Mouse (Mus musculus) embryonic facial prominence, embryonic 14.5 days (tissue): Measurements from ENCODE around the gene Marf1. TPM values are rescaled to one million over a fixed set of nuclear protein-coding genes. Genes with fewer than 3 reads are reported as not detected.

Source experiments
- ATAC-seq: fragments of 200-750 bp; cut with Nextera tagmentation; 2 replicates; pipeline ENCODE4 v1.8.0; 2017; ENCODE audit warnings: low read depth, moderate number of reproducible peaks, moderate TSS enrichment
- DNase-seq: peaks from one replicate; pipeline ENCODE4 v3.0.0-alpha.2; 2015; ENCODE audit warnings: low spot score
- H3K27ac ChIP-seq: fragments of 300-500 bp; sonication (generic); replicated peaks from 2 replicates; pipeline ENCODE4 v1.5.1; 2014; ENCODE audit warnings: low read depth, mild to moderate bottlenecking, low read length, moderate library complexity
- H3K27me3 ChIP-seq: fragments of 300-500 bp; sonication (generic); replicated peaks from 2 replicates; pipeline ENCODE4 v1.6.1; 2014; ENCODE audit warnings: low read length; ENCODE audit not compliant: control insufficient read depth, insufficient read depth
- H3K36me3 ChIP-seq: fragments of 300-500 bp; sonication (generic); 2 replicates; pipeline ENCODE4 v1.6.1; 2014; ENCODE audit warnings: low read length, mixed read lengths; ENCODE audit not compliant: control insufficient read depth, insufficient read depth
- H3K4me1 ChIP-seq: fragments of 300-500 bp; sonication (generic); 2 replicates; pipeline ENCODE4 v1.6.1; 2014; ENCODE audit warnings: antibody characterized with exemption, low read length; ENCODE audit not compliant: control insufficient read depth, insufficient read depth
- H3K4me2 ChIP-seq: fragments of 300-500 bp; sonication (generic); 2 replicates; pipeline ENCODE4 v1.6.1; 2014; ENCODE audit warnings: low read depth, mild to moderate bottlenecking, low read length, moderate library complexity, mixed read lengths
- H3K4me3 ChIP-seq: fragments of 300-500 bp; sonication (generic); 2 replicates; pipeline ENCODE4 v1.5.1; 2014; ENCODE audit warnings: low read depth, mild to moderate bottlenecking, low read length
- H3K9ac ChIP-seq: fragments of 300-500 bp; sonication (generic); 2 replicates; pipeline ENCODE4 v1.6.1; 2014; ENCODE audit warnings: low read depth, mild to moderate bottlenecking, low read length, moderate library complexity, mixed read lengths
- H3K9me3 ChIP-seq: fragments of 300-500 bp; sonication (generic); 2 replicates; pipeline ENCODE4 v1.6.1; 2016; ENCODE audit warnings: low read length; ENCODE audit not compliant: control insufficient read depth
- WGBS: fragments of 180-500 bp; shearing (Covaris S2); extraction: QIAGEN DNeasy Blood & Tissue Kit; methylation state at CpG from one replicate; pipeline ENCODE4 v1.1.7; 2014; 5-methylcytosine and 5-hydroxymethylcytosine counted together
- polyA plus RNA-seq: library from polyadenylated mRNA; unstranded; fragments of >200 nt; fragmentation: Nextera tagmentation; extraction: Ambion mirVana; gene quantifications from 2 replicates; pipeline ENCODE4 v1.2.1, GENCODE M21; 2014

Gene Marf1
- polyA plus RNA-seq, 1 experiment from 2014 or later: 14.9 TPM

- no peaks in the 10 kb centered on the region for H3K27me3 ChIP-seq
- ATAC-seq: no peak
- H3K9me3 ChIP-seq: no peaks in the 10 kb centered on the region
- H3K4me1 ChIP-seq: no peaks in the 10 kb centered on the region
- 78% methylated on average over 2 of the region's 2 CpGs for WGBS
- H3K4me2 ChIP-seq: no peak overlapping the region
- no peak overlapping the region for H3K4me3 ChIP-seq
- no peak for DNase-seq
- no peak overlapping the region for H3K9ac ChIP-seq
- peaks cover 76% of the 10 kb centered on the region for H3K36me3 ChIP-seq
- H3K27ac ChIP-seq: no peak overlapping the region
Measured at GRCm38 (mm10) chr16:14112133-14112532, 51.0 kb downstream of the Marf1 start.

GRCm38 (mm10) chr16:14110922-14111321, 52.2 kb downstream of the Marf1 start:
- Histone ChIP-seq H3K27ac (no peak overlapping the region), H3K27me3 (no peaks in the 10 kb centered on the region), H3K36me3 (peaks cover 64% of the 10 kb centered on the region), H3K9ac (no peak overlapping the region), H3K4me3 (no peak overlapping the region), H3K4me2 (no peak overlapping the region), H3K4me1 (no peaks in the 10 kb centered on the region), H3K9me3 (no peaks in the 10 kb centered on the region)
- ATAC-seq: no peak
- 84% methylated on average over 2 of the region's 2 CpGs for WGBS
- DNase-seq: no peak

GRCm38 (mm10) chr16:14109651-14110230, 53.4 kb downstream of the Marf1 start:
- no peaks in the 10 kb centered on the region for H3K27me3 ChIP-seq
- H3K9me3 ChIP-seq: no peaks in the 10 kb centered on the region
- H3K4me1 ChIP-seq: no peaks in the 10 kb centered on the region
- H3K4me2 ChIP-seq: no peak overlapping the region
- DNase-seq (peak; percentile 9), ATAC-seq (no peak)
- peaks cover 55% of the 10 kb centered on the region for H3K36me3 ChIP-seq
- no peak overlapping the region for H3K4me3 ChIP-seq
- no peak overlapping the region for H3K27ac ChIP-seq
- H3K9ac ChIP-seq: no peak overlapping the region
- 64% methylated on average over 3 of the region's 3 CpGs for WGBS

- ATAC-seq: no peak
Measured at GRCm38 (mm10) chr16:14105891-14106290, 57.3 kb downstream of the Marf1 start.

GRCm38 (mm10) chr16:14091771-14092170, 71.4 kb downstream of the Marf1 start:
- Histone ChIP-seq H3K27me3 (no peaks in the 10 kb centered on the region), H3K9ac (no peak overlapping the region), H3K4me1 (no peaks in the 10 kb centered on the region), H3K4me3 (no peak overlapping the region), H3K27ac (no peak overlapping the region), H3K9me3 (no peaks in the 10 kb centered on the region), H3K36me3 (no peaks in the 10 kb centered on the region), H3K4me2 (no peak overlapping the region)
- ATAC-seq (no peak), DNase-seq (no peak)
- 49% methylated on average over 2 of the region's 2 CpGs for WGBS

More at GRCm38 (mm10) chr16:14105891-14106290, 57.3 kb downstream of the Marf1 start:
- H3K4me1 ChIP-seq: no peaks in the 10 kb centered on the region
- H3K27ac ChIP-seq: no peak overlapping the region
- no peak overlapping the region for H3K4me2 ChIP-seq
- 85% methylated on average over 6 of the region's 6 CpGs for WGBS
- no peaks in the 10 kb centered on the region for H3K9me3 ChIP-seq
- H3K4me3 ChIP-seq: no peak overlapping the region
- DNase-seq: no peak
- no peak overlapping the region for H3K9ac ChIP-seq
- no peaks in the 10 kb centered on the region for H3K27me3 ChIP-seq
- H3K36me3 ChIP-seq: peaks cover 21% of the 10 kb centered on the region

GRCm38 (mm10) chr16:14089296-14089695, 73.9 kb downstream of the Marf1 start:
- Histone ChIP-seq H3K9ac (no peak overlapping the region), H3K4me2 (no peak overlapping the region), H3K9me3 (no peaks in the 10 kb centered on the region), H3K36me3 (no peaks in the 10 kb centered on the region), H3K27me3 (no peaks in the 10 kb centered on the region), H3K27ac (no peak overlapping the region), H3K4me3 (no peak overlapping the region), H3K4me1 (no peaks in the 10 kb centered on the region)
- ATAC-seq: no peak
- WGBS: 92% methylated on average over 3 of the region's 3 CpGs
- DNase-seq: no peak

- no peak for ATAC-seq
- Histone ChIP-seq H3K4me3 (no peak overlapping the region), H3K4me2 (no peak overlapping the region), H3K27me3 (no peaks in the 10 kb centered on the region), H3K27ac (no peak overlapping the region), H3K4me1 (no peaks in the 10 kb centered on the region), H3K9ac (no peak overlapping the region), H3K36me3 (no peaks in the 10 kb centered on the region), H3K9me3 (no peaks in the 10 kb centered on the region)
- DNase-seq: peak; percentile 10
- 66% methylated on average over 3 of the region's 3 CpGs for WGBS
Measured at GRCm38 (mm10) chr16:14088249-14088648, 74.9 kb downstream of the Marf1 start.

- 81% methylated on average over 2 of the region's 2 CpGs for WGBS
- H3K4me1 ChIP-seq: no peaks in the 10 kb centered on the region
- no peak for ATAC-seq
Measured at GRCm38 (mm10) chr16:14082925-14083324, 80.2 kb downstream of the Marf1 start.

GRCm38 (mm10) chr16:14070471-14071169, 92.5 kb downstream of the Marf1 start:
- no peak overlapping the region for H3K4me2 ChIP-seq
- H3K4me1 ChIP-seq: no peaks in the 10 kb centered on the region
- ATAC-seq (no peak), DNase-seq (no peak)
- no peak overlapping the region for H3K27ac ChIP-seq
- WGBS: 64% methylated on average over 5 of the region's 5 CpGs
- H3K9ac ChIP-seq: no peak overlapping the region
- no peaks in the 10 kb centered on the region for H3K27me3 ChIP-seq
- no peaks in the 10 kb centered on the region for H3K9me3 ChIP-seq
- H3K36me3 ChIP-seq: no peaks in the 10 kb centered on the region
- H3K4me3 ChIP-seq: no peak overlapping the region

More at GRCm38 (mm10) chr16:14082925-14083324, 80.2 kb downstream of the Marf1 start:
- no peak for DNase-seq
- Histone ChIP-seq H3K27me3 (no peaks in the 10 kb centered on the region), H3K27ac (no peak overlapping the region), H3K9ac (no peak overlapping the region), H3K4me2 (no peak overlapping the region), H3K4me3 (no peak overlapping the region), H3K9me3 (no peaks in the 10 kb centered on the region), H3K36me3 (no peaks in the 10 kb centered on the region)
